Mouse (Mus musculus): Measurements from ENCODE around the gene Alg11. TPM values are rescaled to one million over a fixed set of nuclear protein-coding genes. Genes with fewer than 3 reads are reported as not detected.

Gene Alg11
- polyA plus RNA-seq (2012; rRNA removed): 11.4 and 12.8 TPM in 2 replicates

- DNase-seq (ENCODE audit: extremely low spot score in 1 of 2, low spot score in 1 of 2): peak; percentile 95 to 97
Measured at GRCm38 (mm10) chr8:22060446-22060889, at the start of gene Alg11. Gene Alg11, plus strand, starts transcription at chr8:22060721.

- no peak for DNase-seq (ENCODE audit: extremely low spot score in 1 of 2, low spot score in 1 of 2)
Measured at GRCm38 (mm10) chr8:22013034-22013707, 47.4 kb upstream of the Alg11 start.

- no peak for DNase-seq (ENCODE audit: extremely low spot score in 1 of 2, low spot score in 1 of 2)
Measured at GRCm38 (mm10) chr8:22017731-22018130, 42.8 kb upstream of the Alg11 start.

- no peak for DNase-seq (ENCODE audit: extremely low spot score in 1 of 2, low spot score in 1 of 2)
Measured at GRCm38 (mm10) chr8:22019498-22019897, 41.0 kb upstream of the Alg11 start.

- DNase-seq (ENCODE audit: extremely low spot score in 1 of 2, low spot score in 1 of 2): no peak
Measured at GRCm38 (mm10) chr8:22022244-22022643, 38.3 kb upstream of the Alg11 start.

GRCm38 (mm10) chr8:22025241-22025640 is 35.3 kb upstream of the Alg11 start:
- no peak for DNase-seq (ENCODE audit: extremely low spot score in 1 of 2, low spot score in 1 of 2)

GRCm38 (mm10) chr8:22028973-22029372 is 31.5 kb upstream of the Alg11 start:
- DNase-seq (ENCODE audit: extremely low spot score in 1 of 2, low spot score in 1 of 2): no peak

- DNase-seq (ENCODE audit: extremely low spot score in 1 of 2, low spot score in 1 of 2): no peak
Measured at GRCm38 (mm10) chr8:22030990-22031389, 29.5 kb upstream of the Alg11 start.

- DNase-seq (ENCODE audit: extremely low spot score in 1 of 2, low spot score in 1 of 2): no peak
Measured at GRCm38 (mm10) chr8:22036137-22036536, 24.4 kb upstream of the Alg11 start.

- no peak for DNase-seq (ENCODE audit: extremely low spot score in 1 of 2, low spot score in 1 of 2)
Measured at GRCm38 (mm10) chr8:22037022-22037421, 23.5 kb upstream of the Alg11 start.

GRCm38 (mm10) chr8:22039468-22040152 is 20.9 kb upstream of the Alg11 start:
- no peak for DNase-seq (ENCODE audit: extremely low spot score in 1 of 2, low spot score in 1 of 2)

GRCm38 (mm10) chr8:22040153-22040509 is 20.4 kb upstream of the Alg11 start:
- no peak for DNase-seq (ENCODE audit: extremely low spot score in 1 of 2, low spot score in 1 of 2)

- no peak for DNase-seq (ENCODE audit: extremely low spot score in 1 of 2, low spot score in 1 of 2)
Measured at GRCm38 (mm10) chr8:22042515-22042914, 18.0 kb upstream of the Alg11 start.

GRCm38 (mm10) chr8:22043706-22044105 is 16.8 kb upstream of the Alg11 start:
- DNase-seq (ENCODE audit: extremely low spot score in 1 of 2, low spot score in 1 of 2): no peak

- peak in 1 of 2 experiments; percentile 25 for DNase-seq (ENCODE audit: extremely low spot score in 1 of 2, low spot score in 1 of 2)
Measured at GRCm38 (mm10) chr8:22047699-22048464, 12.6 kb upstream of the Alg11 start.

- no peak for DNase-seq (ENCODE audit: extremely low spot score in 1 of 2, low spot score in 1 of 2)
Measured at GRCm38 (mm10) chr8:22054674-22055491, 5.6 kb upstream of the Alg11 start.

- no peak for DNase-seq (ENCODE audit: extremely low spot score in 1 of 2, low spot score in 1 of 2)
Measured at GRCm38 (mm10) chr8:22055492-22055877, 5.0 kb upstream of the Alg11 start.

GRCm38 (mm10) chr8:22056850-22057249 is 3.7 kb upstream of the Alg11 start:
- DNase-seq (ENCODE audit: extremely low spot score in 1 of 2, low spot score in 1 of 2): no peak

- no peak for DNase-seq (ENCODE audit: extremely low spot score in 1 of 2, low spot score in 1 of 2)
Measured at GRCm38 (mm10) chr8:22058368-22058767, 2.2 kb upstream of the Alg11 start.

- DNase-seq (ENCODE audit: extremely low spot score in 1 of 2, low spot score in 1 of 2): no peak
Measured at GRCm38 (mm10) chr8:22059153-22059738, 1.3 kb upstream of the Alg11 start.
